Mouse (Mus musculus): Measurements from ENCODE around the gene Fau. TPM values are rescaled to one million over a fixed set of nuclear protein-coding genes. Genes with fewer than 3 reads are reported as not detected.
"Not testable (repeated sequence)": the region's sequence is repeated elsewhere in the genome, so short reads cannot be mapped to it uniquely, and the experiment has no call there.

Fau gene
- polyA plus RNA-seq, 1 experiment from 2014 or later, result 914 TPM

GRCm38 (mm10) chr19:6038326-6038725, 19.3 kb upstream of the Fau start:
- ATAC-seq (ENCODE audit: insufficient number of reproducible peaks, low FRiP score, low TSS enrichment, low read depth), result no peak
- H3K27ac ChIP-seq (replicated peaks; ENCODE audit: low read depth, low read length), result no peak overlapping the region
- H3K4me3 ChIP-seq (ENCODE audit: low read depth, low read length), result no peak overlapping the region
- 83% methylated on average over 7 of the region's 7 CpGs for WGBS
- no peaks in the 10 kb centered on the region for H3K27me3 ChIP-seq (ENCODE audit: control insufficient read depth, insufficient read depth, low read length)
- no peaks in the 10 kb centered on the region for H3K4me1 ChIP-seq (ENCODE audit: control insufficient read depth, insufficient read depth, low read length)
- H3K4me2 ChIP-seq (ENCODE audit: low read depth, severe bottlenecking), result no peak overlapping the region
- H3K36me3 ChIP-seq (ENCODE audit: control insufficient read depth, insufficient read depth, low read length), result no peaks in the 10 kb centered on the region
- no peak for DNase-seq (ENCODE audit: low spot score)
- no peaks in the 10 kb centered on the region for H3K9me3 ChIP-seq (ENCODE audit: control insufficient read depth, low read length)
- H3K9ac ChIP-seq (ENCODE audit: low read length), result no peak overlapping the region

GRCm38 (mm10) chr19:6040002-6040401, 17.6 kb upstream of the Fau start:
- Histone ChIP-seq H3K4me2 (ENCODE audit: low read depth, severe bottlenecking) (no peak overlapping the region), H3K36me3 (ENCODE audit: control insufficient read depth, insufficient read depth, low read length) (no peaks in the 10 kb centered on the region), H3K27me3 (ENCODE audit: control insufficient read depth, insufficient read depth, low read length) (no peaks in the 10 kb centered on the region), H3K4me3 (ENCODE audit: low read depth, low read length) (no peak overlapping the region), H3K9me3 (ENCODE audit: control insufficient read depth, low read length) (no peaks in the 10 kb centered on the region), H3K4me1 (ENCODE audit: control insufficient read depth, insufficient read depth, low read length) (no peaks in the 10 kb centered on the region), H3K27ac (replicated peaks; ENCODE audit: low read depth, low read length) (no peak overlapping the region), H3K9ac (ENCODE audit: low read length) (no peak overlapping the region)
- no peak for DNase-seq (ENCODE audit: low spot score)
- ATAC-seq (ENCODE audit: insufficient number of reproducible peaks, low FRiP score, low TSS enrichment, low read depth), result no peak

- Histone ChIP-seq H3K27me3 (ENCODE audit: control insufficient read depth, insufficient read depth, low read length) (no peaks in the 10 kb centered on the region), H3K9me3 (ENCODE audit: control insufficient read depth, low read length) (no peaks in the 10 kb centered on the region), H3K36me3 (ENCODE audit: control insufficient read depth, insufficient read depth, low read length) (no peaks in the 10 kb centered on the region), H3K27ac (replicated peaks; ENCODE audit: low read depth, low read length) (no peak overlapping the region), H3K9ac (ENCODE audit: low read length) (no peak overlapping the region), H3K4me1 (ENCODE audit: control insufficient read depth, insufficient read depth, low read length) (peaks cover 3% of the 10 kb centered on the region; the same call in 1 of the 2 replicates), H3K4me2 (ENCODE audit: low read depth, severe bottlenecking) (no peak overlapping the region), H3K4me3 (ENCODE audit: low read depth, low read length) (no peak overlapping the region)
- no peak for DNase-seq (ENCODE audit: low spot score)
- no peak for ATAC-seq (ENCODE audit: insufficient number of reproducible peaks, low FRiP score, low TSS enrichment, low read depth)
- 82% methylated on average over 9 of the region's 9 CpGs for WGBS
Measured at GRCm38 (mm10) chr19:6042293-6042692, 15.4 kb upstream of the Fau start.

GRCm38 (mm10) chr19:6044102-6044501, 13.5 kb upstream of the Fau start:
- not testable (repeated sequence) for ATAC-seq (ENCODE audit: insufficient number of reproducible peaks, low FRiP score, low TSS enrichment, low read depth); H3K4me1 ChIP-seq (ENCODE audit: control insufficient read depth, insufficient read depth, low read length); H3K36me3 ChIP-seq (ENCODE audit: control insufficient read depth, insufficient read depth, low read length); H3K9ac ChIP-seq (ENCODE audit: low read length); H3K4me2 ChIP-seq (ENCODE audit: low read depth, severe bottlenecking); DNase-seq (ENCODE audit: low spot score); H3K4me3 ChIP-seq (ENCODE audit: low read depth, low read length); H3K27me3 ChIP-seq (ENCODE audit: control insufficient read depth, insufficient read depth, low read length); H3K9me3 ChIP-seq (ENCODE audit: control insufficient read depth, low read length); H3K27ac ChIP-seq (replicated peaks; ENCODE audit: low read depth, low read length)
- 83% methylated on average over 4 of the region's 4 CpGs for WGBS

GRCm38 (mm10) chr19:6045366-6046293, 12.0 kb upstream of the Fau start:
- Histone ChIP-seq H3K4me1 (ENCODE audit: control insufficient read depth, insufficient read depth, low read length) (peaks cover 8% of the 10 kb centered on the region), H3K27me3 (ENCODE audit: control insufficient read depth, insufficient read depth, low read length) (no peaks in the 10 kb centered on the region), H3K9ac (ENCODE audit: low read length) (peak overlapping the region; percentile 92), H3K36me3 (ENCODE audit: control insufficient read depth, insufficient read depth, low read length) (peaks cover 17% of the 10 kb centered on the region), H3K27ac (replicated peaks; ENCODE audit: low read depth, low read length) (peak overlapping the region; percentile 97), H3K9me3 (ENCODE audit: control insufficient read depth, low read length) (no peaks in the 10 kb centered on the region), H3K4me2 (ENCODE audit: low read depth, severe bottlenecking) (peak overlapping the region; percentile 96), H3K4me3 (ENCODE audit: low read depth, low read length) (peak overlapping the region; percentile 93)
- no peak; the same call in 1 of the 2 replicates for ATAC-seq (ENCODE audit: insufficient number of reproducible peaks, low FRiP score, low TSS enrichment, low read depth)
- DNase-seq (ENCODE audit: low spot score), result no peak
- WGBS, result 23% methylated on average over 20 of the region's 20 CpGs

GRCm38 (mm10) chr19:6046294-6047153, 11.1 kb upstream of the Fau start, which contains the start of gene Syvn1:
Gene Syvn1 (plus strand): TSS chr19:6046576.
- Histone ChIP-seq H3K9me3 (ENCODE audit: control insufficient read depth, low read length) (no peaks in the 10 kb centered on the region), H3K36me3 (ENCODE audit: control insufficient read depth, insufficient read depth, low read length) (peaks cover 24% of the 10 kb centered on the region), H3K27ac (replicated peaks; ENCODE audit: low read depth, low read length) (peak within 1 kb of the TSS; percentile 97), H3K9ac (ENCODE audit: low read length) (peak within 1 kb of the TSS; percentile 92), H3K4me3 (ENCODE audit: low read depth, low read length) (peak within 1 kb of the TSS; percentile 93), H3K4me2 (ENCODE audit: low read depth, severe bottlenecking) (peak within 1 kb of the TSS; percentile 96), H3K27me3 (ENCODE audit: control insufficient read depth, insufficient read depth, low read length) (no peaks in the 10 kb centered on the region), H3K4me1 (ENCODE audit: control insufficient read depth, insufficient read depth, low read length) (peaks cover 8% of the 10 kb centered on the region)
- under 1% methylated on average over 65 of the region's 65 CpGs for WGBS
- DNase-seq (ENCODE audit: low spot score) (peak; percentile 92), ATAC-seq (ENCODE audit: insufficient number of reproducible peaks, low FRiP score, low TSS enrichment, low read depth) (peak; percentile 89)

GRCm38 (mm10) chr19:6047154-6047898, 10.3 kb upstream of the Fau start:
- Histone ChIP-seq H3K4me2 (ENCODE audit: low read depth, severe bottlenecking) (peak overlapping the region; percentile 96), H3K36me3 (ENCODE audit: control insufficient read depth, insufficient read depth, low read length) (peaks cover 24% of the 10 kb centered on the region), H3K9ac (ENCODE audit: low read length) (peak overlapping the region; percentile 92), H3K9me3 (ENCODE audit: control insufficient read depth, low read length) (no peaks in the 10 kb centered on the region), H3K4me1 (ENCODE audit: control insufficient read depth, insufficient read depth, low read length) (peaks cover 8% of the 10 kb centered on the region), H3K27ac (replicated peaks; ENCODE audit: low read depth, low read length) (peak overlapping the region; percentile 97), H3K4me3 (ENCODE audit: low read depth, low read length) (peak overlapping the region; percentile 93), H3K27me3 (ENCODE audit: control insufficient read depth, insufficient read depth, low read length) (no peaks in the 10 kb centered on the region)
- WGBS, result 2% methylated on average over 44 of the region's 44 CpGs
- DNase-seq (ENCODE audit: low spot score), result no peak
- ATAC-seq (ENCODE audit: insufficient number of reproducible peaks, low FRiP score, low TSS enrichment, low read depth), result peak; percentile 13; the same call in 1 of the 2 replicates

- ATAC-seq (ENCODE audit: insufficient number of reproducible peaks, low FRiP score, low TSS enrichment, low read depth), result no peak
- Histone ChIP-seq H3K27ac (replicated peaks; ENCODE audit: low read depth, low read length) (no peak overlapping the region), H3K27me3 (ENCODE audit: control insufficient read depth, insufficient read depth, low read length) (no peaks in the 10 kb centered on the region), H3K9ac (ENCODE audit: low read length) (peak overlapping the region; percentile 92; the same call in 1 of the 2 replicates), H3K9me3 (ENCODE audit: control insufficient read depth, low read length) (no peaks in the 10 kb centered on the region), H3K4me3 (ENCODE audit: low read depth, low read length) (peak overlapping the region; percentile 93), H3K4me2 (ENCODE audit: low read depth, severe bottlenecking) (peak overlapping the region; percentile 96), H3K4me1 (ENCODE audit: control insufficient read depth, insufficient read depth, low read length) (peaks cover 8% of the 10 kb centered on the region), H3K36me3 (ENCODE audit: control insufficient read depth, insufficient read depth, low read length) (peaks cover 25% of the 10 kb centered on the region)
- 92% methylated on average over 8 of the region's 8 CpGs for WGBS
- DNase-seq (ENCODE audit: low spot score), result no peak
Measured at GRCm38 (mm10) chr19:6047899-6048166, 9.8 kb upstream of the Fau start.

Measured in limb, embryonic 11.5 days (tissue).